Mouse (Mus musculus): ENCODE measurements around the gene Gm7792. TPM values are rescaled to one million over a fixed set of nuclear protein-coding genes. Genes with fewer than 3 reads are reported as not detected.
"Not testable (repeated sequence)": the region's sequence is repeated elsewhere in the genome, so short reads cannot be mapped to it uniquely, and the experiment has no call there.

Gm7792 gene
- polyA plus RNA-seq (2016; fragmentation: Nextera tagmentation; extraction: Ambion mirVana) = not detected in 2 replicates

- 62% methylated on average over 1 of the region's 2 CpGs for WGBS
- H3K4me3 ChIP-seq; H3K4me1 ChIP-seq; H3K36me3 ChIP-seq; H3K27ac ChIP-seq; DNase-seq (ENCODE audit: low spot score); H3K27me3 ChIP-seq (ENCODE audit: insufficient read depth, poor library complexity, severe bottlenecking); H3K9me3 ChIP-seq: not testable (repeated sequence)
These were observed at the start of gene Gm7792 for GRCm38 (mm10) chr5:93843476-93843875. Gene Gm7792, plus strand, starts transcription at chr5:93843776.

Other genes starting within 250 kb of the Gm7792 start
- gene C87414, start 172.2 kb upstream of the Gm7792 start, polyA plus RNA-seq (2016; fragmentation: Nextera tagmentation; extraction: Ambion mirVana) = not detected in 2 replicates
- not detected in 2 replicates for gene Gm16429, start 85.3 kb downstream of the Gm7792 start, polyA plus RNA-seq (2016; fragmentation: Nextera tagmentation; extraction: Ambion mirVana)
- gene BC061212, start 226.8 kb downstream of the Gm7792 start, polyA plus RNA-seq (2016; fragmentation: Nextera tagmentation; extraction: Ambion mirVana) = not detected in 2 replicates
- gene Gm6351, start 232.6 kb downstream of the Gm7792 start, polyA plus RNA-seq (2016; fragmentation: Nextera tagmentation; extraction: Ambion mirVana) = not detected in 2 replicates